ENCODE assay signal across 7 mouse cellular contexts in genomic region chr15:102807353-102807752, GRCm38 (mm10).
DNase-seq lines count a peak whose midpoint lies in the region; ATAC-seq and TF ChIP-seq lines count a peak whose summit lies in the region.

No protein-coding gene starts in this region.

- no peak overlapping the region for H3K4me3 ChIP-seq in intestine, postnatal 0 days (ENCODE audit: low read depth, low read length)
- H3K4me3 ChIP-seq in intestine, embryonic 16.5 days (ENCODE audit: low read length): no peak overlapping the region
- H3K4me3 ChIP-seq in CH12.LX (replicated peaks in 1 of 3; ENCODE audit: low read depth in 2 of 3, low read length in 2 of 3, poor library complexity in 1 of 3): no peak overlapping the region

- TF ChIP-seq EP300 in CH12.LX (IDR thresholded peaks at IDR 0.05; ENCODE audit: low read length): no peak

- peak; percentile 19 for TF ChIP-seq RAD21 in CH12.LX (IDR thresholded peaks at IDR 0.05; ENCODE audit: low read depth, low read length)

- in situ Hi-C loops in CH12.LX (cut with MboI; ENCODE audit: low pct_ligation_motif_present, low pct_unique_long_range_greater_than_20kb, low sequenced_read_pairs): no loop called here

- H3K9ac ChIP-seq in intestine, postnatal 0 days (ENCODE audit: low read depth, low read length): no peak overlapping the region
- no peak overlapping the region for H3K9ac ChIP-seq in intestine, embryonic 16.5 days (ENCODE audit: low read depth, low read length)
- no peak overlapping the region for H3K9ac ChIP-seq in CH12.LX (ENCODE audit: insufficient read depth, low read depth)

- DNase-seq in CH12.LX (ENCODE audit: extremely low read depth) (peak; percentile 20), NIH3T3 (ENCODE audit: low read depth) (peak; percentile 60), adipocyte (ENCODE audit: low spot score) (no peak)
- peak; percentile 56 to 69 for DNase-seq in layer of hippocampus, adult 18-20 months (ENCODE audit: low spot score in 2 of 2)
- peak; percentile 65 to 78 for DNase-seq in right cerebral cortex, postnatal 10 days (ENCODE audit: low spot score in 2 of 2)

- peaks cover 9% of the 10 kb centered on the region for H3K27me3 ChIP-seq in intestine, postnatal 0 days (replicated peaks; ENCODE audit: control insufficient read depth, insufficient read depth, low read length)
- 0 out of 2 replicates have a peak, but pooled peaks cover 5% of the 10 kb centered on the region for H3K27me3 ChIP-seq in intestine, embryonic 16.5 days (replicated peaks; ENCODE audit: control insufficient read depth, insufficient read depth, low read length)
- H3K27me3 ChIP-seq in CH12.LX (replicated peaks): peaks cover 96% of the 10 kb centered on the region

- no peak for TF ChIP-seq POLR2A in CH12.LX (IDR thresholded peaks at IDR 0.05; ENCODE audit: low read depth, low read length)

- no peaks in the 10 kb centered on the region for H3K4me1 ChIP-seq in intestine, postnatal 0 days (replicated peaks; ENCODE audit: control insufficient read depth, insufficient read depth, low read length)
- H3K4me1 ChIP-seq in intestine, embryonic 16.5 days (ENCODE audit: control insufficient read depth, insufficient read depth, low read length): no peaks in the 10 kb centered on the region
- no peaks in the 10 kb centered on the region for H3K4me1 ChIP-seq in CH12.LX (ENCODE audit: control insufficient read depth in 1 of 2, insufficient read depth in 2 of 2)

- WGBS in intestine, postnatal 0 days: 62% methylated on average over 3 of the region's 3 CpGs
- WGBS in intestine, embryonic 16.5 days: 53% methylated on average over 3 of the region's 3 CpGs

- ATAC-seq in intestine, postnatal 0 days: no peak
- no peak for ATAC-seq in intestine, embryonic 16.5 days

- TF ChIP-seq CTCF in intestine, postnatal 0 days (IDR thresholded peaks at IDR 0.05; ENCODE audit: low read depth): peak; percentile 68
- peak; percentile 52 to 62; a peak in 3 of 4 replicates for TF ChIP-seq CTCF in CH12.LX (conservative IDR thresholded peaks at IDR 0.05 in 1 of 2, IDR thresholded peaks at IDR 0.05 in 1 of 2; ENCODE audit: low read depth in 2 of 2, low read length in 2 of 2)

- H3K36me3 ChIP-seq in intestine, postnatal 0 days (ENCODE audit: control insufficient read depth, insufficient read depth): no peaks in the 10 kb centered on the region
- H3K36me3 ChIP-seq in intestine, embryonic 16.5 days (ENCODE audit: control insufficient read depth, insufficient read depth, low read length): no peaks in the 10 kb centered on the region
- H3K36me3 ChIP-seq in CH12.LX (replicated peaks in 1 of 2; ENCODE audit: control insufficient read depth in 1 of 2, insufficient read depth in 1 of 2, low read length in 1 of 2): no peaks in the 10 kb centered on the region

- H3K79me2 ChIP-seq in CH12.LX (replicated peaks; ENCODE audit: control insufficient read depth, extremely low read depth, insufficient read depth, poor library complexity, severe bottlenecking): no peaks in the 10 kb centered on the region

- dilution Hi-C loops in CH12.LX (cut with MboI; ENCODE audit: extremely low pct_ligation_motif_present, extremely low pct_unique_long_range_greater_than_20kb, low sequenced_read_pairs): no loop called here

- no peak overlapping the region for H3K4me2 ChIP-seq in intestine, postnatal 0 days (replicated peaks; ENCODE audit: low read depth)
- no peak overlapping the region for H3K4me2 ChIP-seq in intestine, embryonic 16.5 days (ENCODE audit: low read depth, low read length)
- no peak overlapping the region for H3K4me2 ChIP-seq in CH12.LX (ENCODE audit: insufficient read depth, low read depth, poor library complexity, severe bottlenecking)

- H3K9me3 ChIP-seq in intestine, postnatal 0 days (ENCODE audit: control insufficient read depth): no peaks in the 10 kb centered on the region
- no peaks in the 10 kb centered on the region for H3K9me3 ChIP-seq in intestine, embryonic 16.5 days (ENCODE audit: control insufficient read depth, low read length)
- H3K9me3 ChIP-seq in CH12.LX (replicated peaks; ENCODE audit: low read length): no peaks in the 10 kb centered on the region

- no peak overlapping the region for H3K27ac ChIP-seq in intestine, postnatal 0 days (ENCODE audit: low read depth, low read length)
- no peak overlapping the region for H3K27ac ChIP-seq in intestine, embryonic 16.5 days (ENCODE audit: low read length)
- H3K27ac ChIP-seq in CH12.LX (ENCODE audit: insufficient read depth, low read depth): no peak overlapping the region

TF ChIP-seq in CH12.LX, 34 proteins besides CTCF, POLR2A, EP300 and RAD21:
- TF ChIP-seq SMC3 (IDR thresholded peaks at IDR 0.05; ENCODE audit: low read depth, low read length): peak; percentile 47
- TF ChIP-seq USF2 (conservative IDR thresholded peaks at IDR 0.05; ENCODE audit: low read depth, low read length): no peak
